Mouse (Mus musculus) MEL (cell line): ENCODE data around the gene Nup160. TPM values are rescaled to one million over a fixed set of nuclear protein-coding genes. Genes with fewer than 3 reads are reported as not detected.

ENCODE experiments used
- DNase-seq: peaks from one replicate; pipeline ENCODE4 v3.0.0; 2011; ENCODE audit warnings: low read depth, low spot score
- H3K27ac ChIP-seq: 2 replicates; pipeline ENCODE4 v1.5.1; 2012; ENCODE audit warnings: low read depth, mild to moderate bottlenecking, control low read depth, low read length, moderate library complexity; ENCODE audit not compliant: control insufficient read depth
- H3K27me3 ChIP-seq, 2 experiments: fragments of 150-350 bp in 1 of 2; sonication (generic) in 1 of 2; 2 replicates each; pipeline ENCODE4 v1.6.1; 2012; ENCODE audit warnings: low read length in 2 of 2, mild to moderate bottlenecking in 2 of 2, improper control_type of control experiment in 1 of 2, moderate library complexity in 1 of 2; ENCODE audit not compliant: insufficient read depth in 2 of 2, control insufficient read depth in 1 of 2
- H3K36me3 ChIP-seq, 2 experiments: 2 replicates each; pipeline ENCODE4 v1.6.1; 2012 to 2014; ENCODE audit warnings: low read length in 2 of 2, improper control_type of control experiment in 1 of 2, inconsistent platforms in 1 of 2, mild to moderate bottlenecking in 1 of 2; ENCODE audit not compliant: insufficient read depth in 2 of 2, control insufficient read depth in 1 of 2
- H3K4me1 ChIP-seq, 2 experiments: fragments of 150-350 bp in 1 of 2; sonication (generic) in 1 of 2; 2 replicates each; pipeline ENCODE4 v1.6.1; 2012; ENCODE audit warnings: low read length in 2 of 2, improper control_type of control experiment in 1 of 2, mild to moderate bottlenecking in 1 of 2; ENCODE audit not compliant: insufficient read depth in 2 of 2, control insufficient read depth in 1 of 2
- H3K4me3 ChIP-seq, 2 experiments: fragments of 150-350 bp in 1 of 2; sonication (generic) in 1 of 2; 2 replicates each; pipeline ENCODE4 v1.5.1; 2012; ENCODE audit warnings: low read depth in 2 of 2, low read length in 2 of 2, mild to moderate bottlenecking in 2 of 2, moderate library complexity in 2 of 2, control low read depth in 1 of 2, improper control_type of control experiment in 1 of 2; ENCODE audit not compliant: control insufficient read depth in 1 of 2, insufficient read depth in 1 of 2
- H3K79me2 ChIP-seq: 2 replicates; pipeline ENCODE4 v1.6.1; 2012; ENCODE audit warnings: mild to moderate bottlenecking, low read length, moderate library complexity; ENCODE audit not compliant: control insufficient read depth, poor library complexity, insufficient read depth
- H3K9ac ChIP-seq: 2 replicates; pipeline ENCODE4 v1.6.1; 2012; ENCODE audit warnings: low read depth, mild to moderate bottlenecking, control low read depth, low read length, moderate library complexity; ENCODE audit not compliant: control insufficient read depth, poor library complexity, severe bottlenecking
- H3K9me3 ChIP-seq: fragments of 150-350 bp; sonication (generic); replicated peaks from 2 replicates; pipeline ENCODE4 v1.6.1; 2012; ENCODE audit warnings: mild to moderate bottlenecking, low read length, improper control_type of control experiment, moderate library complexity; ENCODE audit not compliant: insufficient read depth
- CHD1 ChIP-seq: IDR thresholded peaks from 2 replicates; pipeline ENCODE4 v1.6.1; 2012; ENCODE audit warnings: low read depth, mild to moderate bottlenecking, inconsistent platforms, low read length, improper control_type of control experiment
- CHD2 ChIP-seq: IDR thresholded peaks from 2 replicates; pipeline ENCODE4 v1.6.1; 2011; ENCODE audit warnings: low read length, improper control_type of control experiment
- E2F4 ChIP-seq: IDR thresholded peaks from 2 replicates; pipeline ENCODE4 v1.6.1; 2011; ENCODE audit warnings: low read depth, low read length, improper control_type of control experiment, borderline replicate concordance
- GABPA ChIP-seq: IDR thresholded peaks from 2 replicates; pipeline ENCODE4 v1.6.1; 2012; ENCODE audit warnings: low read depth, mild to moderate bottlenecking, inconsistent platforms, low read length, improper control_type of control experiment, moderate library complexity
- GATA1 ChIP-seq: IDR thresholded peaks from 2 replicates; pipeline ENCODE4 v1.6.1; 2011; ENCODE audit warnings: low read depth, low read length, improper control_type of control experiment
- HCFC1 ChIP-seq: IDR thresholded peaks from 2 replicates; pipeline ENCODE4 v1.6.1; 2012; ENCODE audit warnings: low read depth, mild to moderate bottlenecking, inconsistent platforms, low read length, improper control_type of control experiment, moderate library complexity
- JUND ChIP-seq: IDR thresholded peaks from 2 replicates; pipeline ENCODE4 v1.6.1; 2011; ENCODE audit warnings: low read depth, mild to moderate bottlenecking, improper control_type of control experiment, low read length
- KAT2A ChIP-seq: conservative IDR thresholded peaks from 2 replicates; pipeline ENCODE4 v1.6.1; 2012; ENCODE audit warnings: low read depth, low read length, improper control_type of control experiment, inconsistent platforms
- MAFK ChIP-seq: IDR thresholded peaks from 2 replicates; pipeline ENCODE4 v1.6.1; 2011; ENCODE audit warnings: low read depth, mild to moderate bottlenecking, low read length, improper control_type of control experiment, borderline replicate concordance
- MAX ChIP-seq: IDR thresholded peaks from 2 replicates; pipeline ENCODE4 v1.6.1; 2011; ENCODE audit warnings: low read length, improper control_type of control experiment
- MEF2A ChIP-seq: IDR thresholded peaks from 2 replicates; pipeline ENCODE4 v1.6.1; 2014; ENCODE audit warnings: low read depth, mild to moderate bottlenecking, inconsistent platforms, low read length, improper control_type of control experiment; ENCODE audit not compliant: poor library complexity, insufficient replicate concordance, severe bottlenecking; ENCODE audit errors: extremely low read depth
- POLR2A ChIP-seq, 2 experiments: IDR thresholded peaks; 2 replicates each; pipeline ENCODE4 v1.6.1; 2011 to 2012; ENCODE audit warnings: low read length in 2 of 2, mild to moderate bottlenecking in 2 of 2, control low read depth in 1 of 2, improper control_type of control experiment in 1 of 2, low read depth in 1 of 2, moderate library complexity in 1 of 2; ENCODE audit not compliant: control insufficient read depth in 1 of 2, insufficient read depth in 1 of 2, poor library complexity in 1 of 2
- POLR2AphosphoS5 ChIP-seq: IDR thresholded peaks from 2 replicates; pipeline ENCODE4 v1.6.1; 2012; ENCODE audit warnings: low read depth, borderline replicate concordance, mild to moderate bottlenecking, inconsistent platforms, low read length, moderate library complexity, mixed read lengths
- SMC3 ChIP-seq: IDR thresholded peaks from 2 replicates; pipeline ENCODE4 v1.6.1; 2011; ENCODE audit warnings: low read depth, low read length, improper control_type of control experiment
- TBP ChIP-seq: IDR thresholded peaks from 2 replicates; pipeline ENCODE4 v1.8.0; 2011; ENCODE audit warnings: low read depth, low read length, improper control_type of control experiment
- USF1 ChIP-seq: IDR thresholded peaks from 2 replicates; pipeline ENCODE4 v1.6.1; 2014; ENCODE audit warnings: low read depth, mild to moderate bottlenecking, inconsistent platforms, low read length, improper control_type of control experiment, moderate library complexity
- ZKSCAN1 ChIP-seq: IDR thresholded peaks from 2 replicates; pipeline ENCODE4 v1.6.1; 2012; ENCODE audit warnings: low read depth, mild to moderate bottlenecking, inconsistent platforms, low read length, improper control_type of control experiment, moderate library complexity
- polyA plus RNA-seq, 2 experiments: library from polyadenylated mRNA; stranded (reverse) in 1 of 2; unstranded in 1 of 2; fragments of >175 nt in 1 of 2; fragments of >200 nt in 1 of 2; gene quantifications; 2 replicates each; pipeline versions ENCODE4 v1.2.1 to v1.2.4; 2012; ENCODE audit warnings: low replicate concordance in 2 of 2, low read depth in 1 of 2; ENCODE audit not compliant: insufficient read length in 2 of 2, insufficient read depth in 1 of 2, missing spikeins in 1 of 2
- total RNA-seq: library from RNA; depleted of rRNA; stranded (reverse); fragments of 300-350 nt; gene quantifications from 2 replicates; pipeline ENCODE4 v1.2.3, GENCODE M21; 2012

The Nup160 gene
- total and polyA plus RNA-seq, 3 experiments = 43.8 to 91.4 (median 63.8) TPM

GRCm38 (mm10) chr2:90655449-90655848, 21.6 kb upstream of the Nup160 start:
- no peak for DNase-seq
- H3K27me3 ChIP-seq = no peaks in the 10 kb centered on the region
- H3K79me2 ChIP-seq = no peaks in the 10 kb centered on the region
- H3K4me1 ChIP-seq = peaks cover 4 to 18% of the 10 kb centered on the region in 2 experiments; a peak in 3 of 4 replicates
- no peak overlapping the region for H3K9ac ChIP-seq
- H3K27ac ChIP-seq = no peak overlapping the region
- no peak overlapping the region for H3K4me3 ChIP-seq
- peaks cover 0 to 16% of the 10 kb centered on the region in 2 experiments; a peak in 2 of 4 replicates for H3K36me3 ChIP-seq
- H3K9me3 ChIP-seq = no peaks in the 10 kb centered on the region
- TF ChIP-seq KAT2A = no peak
- no peak for TF ChIP-seq GABPA
- no peak for TF ChIP-seq CHD1
- TF ChIP-seq JUND = no peak
- TF ChIP-seq USF1 = no peak
- no peak for TF ChIP-seq E2F4
- no peak for TF ChIP-seq HCFC1
- no peak for TF ChIP-seq GATA1
- TF ChIP-seq SMC3 = no peak
- TF ChIP-seq ZKSCAN1 = no peak
- TF ChIP-seq CHD2 = no peak
- no peak for TF ChIP-seq MEF2A
- TF ChIP-seq MAFK = no peak
- no peak for TF ChIP-seq TBP
- TF ChIP-seq POLR2A (IDR thresholded peaks at IDR 0.05; ENCODE audit: control insufficient read depth in 1 of 2, insufficient read depth in 1 of 2, low read depth in 1 of 2, low read length in 2 of 2, poor library complexity in 1 of 2) = no peak
- TF ChIP-seq MAX = no peak

GRCm38 (mm10) chr2:90658613-90659012, 18.4 kb upstream of the Nup160 start:
- H3K79me2 ChIP-seq = no peaks in the 10 kb centered on the region; the same call in 1 of the 2 replicates
- peaks cover 0 to 33% of the 10 kb centered on the region in 2 experiments; a peak in 2 of 4 replicates for H3K36me3 ChIP-seq
- H3K9ac ChIP-seq = no peak overlapping the region
- H3K9me3 ChIP-seq = no peaks in the 10 kb centered on the region
- no peak for DNase-seq
- peaks cover 19 to 38% of the 10 kb centered on the region in 2 experiments for H3K4me1 ChIP-seq
- no peak overlapping the region for H3K4me3 ChIP-seq
- H3K27me3 ChIP-seq = no peaks in the 10 kb centered on the region
- H3K27ac ChIP-seq = no peak overlapping the region
- TF ChIP-seq SMC3 = no peak
- no peak for TF ChIP-seq POLR2AphosphoS5
- TF ChIP-seq USF1 = no peak
